Mouse (Mus musculus) heart, postnatal 10 days (tissue): ENCODE measurements around the gene Gm5128. TPM values are rescaled to one million over a fixed set of nuclear protein-coding genes. Genes with fewer than 3 reads are reported as not detected.
"Not testable (repeated sequence)": the region's sequence is repeated elsewhere in the genome, so short reads cannot be mapped to it uniquely, and the experiment has no call there.

Source experiments
- DNase-seq, 2 experiments: peaks; one replicate each; pipeline ENCODE4 v3.0.0; 2021
- intact Hi-C: fragments of 180-260 bp; cut with DNase I; formaldehyde crosslinking; loops from one replicate; pipeline ENCODE4 v1.15.1; 2025
- total RNA-seq, 2 experiments: library from RNA; stranded (reverse); gene quantifications; 2 replicates each; pipeline ENCODE4 v1.2.3; 2021

The Gm5128 gene
- not detected for total RNA-seq

DNA sequence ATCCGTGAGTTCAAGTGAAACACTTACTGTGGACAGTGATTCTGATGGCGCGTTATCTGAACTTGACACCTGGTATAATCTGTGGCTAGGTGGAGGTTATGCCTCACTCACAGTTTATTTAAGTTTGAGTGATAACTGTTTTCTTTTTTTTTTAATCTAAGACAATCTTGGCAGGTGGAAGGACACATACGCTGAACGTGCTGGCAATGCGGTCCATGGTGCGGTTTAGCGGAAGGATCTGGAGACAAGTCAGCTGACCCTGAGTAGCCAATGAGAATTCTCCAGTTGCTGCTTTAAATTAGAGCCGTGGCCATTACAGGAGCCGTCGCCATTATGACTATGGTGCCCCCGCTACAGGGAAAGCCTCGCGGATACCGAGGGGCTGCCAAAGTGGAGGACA is at the start of gene Gm5128:
TSS of gene Gm5128 (plus strand) at position 301 of the 400 bp plus-strand sequence.
- intact Hi-C loops, result not testable (repeated sequence)

DNA sequence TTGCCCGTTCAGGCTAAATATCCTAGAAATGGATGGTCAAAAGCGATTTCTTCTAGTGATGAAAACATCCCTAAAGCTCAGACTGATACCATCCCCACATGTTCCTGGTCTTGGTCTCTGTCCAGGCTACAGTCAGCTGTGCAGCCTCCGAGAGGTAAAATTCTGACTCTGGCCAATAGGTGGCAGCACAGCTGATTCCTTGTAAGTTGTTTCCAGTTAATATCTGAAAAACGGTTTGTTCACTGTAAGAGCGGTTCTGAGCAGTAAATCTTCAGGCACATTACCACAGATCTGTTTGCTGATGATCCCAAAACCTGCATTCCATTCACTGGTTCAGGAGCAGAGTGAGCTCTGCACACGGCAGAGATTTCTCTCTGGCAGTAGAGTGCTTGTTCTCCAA is 12.4 kb upstream of the Gm5128 start:
- intact Hi-C loops, DNase-seq: not testable (repeated sequence)

More for the DNA sequence above, at the start of gene Gm5128:
- not testable (repeated sequence) for DNase-seq

DNA sequence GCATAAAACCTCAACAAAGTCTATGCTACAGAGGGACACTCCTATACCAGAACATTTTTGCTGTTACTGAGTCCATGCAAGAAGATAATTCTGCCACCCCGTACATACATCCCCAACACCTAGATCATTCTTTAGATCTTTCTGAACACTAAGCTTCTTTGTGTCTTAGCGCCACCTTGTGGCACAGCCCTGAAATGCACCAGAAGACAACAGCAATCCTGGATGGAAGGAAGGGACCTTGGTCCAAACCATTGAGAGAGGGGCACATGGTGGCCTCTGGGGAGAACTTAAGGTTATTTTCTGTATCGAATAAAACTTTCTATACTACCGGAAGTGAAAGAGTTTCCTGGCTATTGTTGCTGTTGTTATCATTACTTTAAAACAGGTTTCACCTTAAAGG is 11.1 kb upstream of the Gm5128 start:
- intact Hi-C loops, result not testable (repeated sequence)

DNA sequence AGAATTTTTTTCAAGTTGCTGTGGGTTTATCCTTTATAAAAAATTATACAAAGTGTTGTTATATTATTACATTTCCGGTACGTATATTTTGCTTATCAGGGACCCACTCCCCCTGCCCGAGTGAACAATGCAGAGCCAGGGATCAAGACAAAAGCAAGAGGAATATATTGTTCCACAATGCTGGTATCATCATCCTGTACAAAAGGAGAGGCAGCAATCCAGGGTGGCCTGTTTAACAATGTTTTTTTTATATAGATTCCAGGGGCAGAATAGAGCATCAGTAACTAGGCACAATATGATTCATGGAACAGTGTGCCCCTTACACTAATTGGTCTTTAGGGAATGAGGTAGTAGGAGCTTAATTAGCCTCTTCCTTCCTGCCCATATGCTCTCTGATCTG is 30.5 kb downstream of the Gm5128 start:
- DNase-seq, intact Hi-C loops: not testable (repeated sequence)

More for the DNA sequence above, 11.1 kb upstream of the Gm5128 start:
- not testable (repeated sequence) for DNase-seq

DNA sequence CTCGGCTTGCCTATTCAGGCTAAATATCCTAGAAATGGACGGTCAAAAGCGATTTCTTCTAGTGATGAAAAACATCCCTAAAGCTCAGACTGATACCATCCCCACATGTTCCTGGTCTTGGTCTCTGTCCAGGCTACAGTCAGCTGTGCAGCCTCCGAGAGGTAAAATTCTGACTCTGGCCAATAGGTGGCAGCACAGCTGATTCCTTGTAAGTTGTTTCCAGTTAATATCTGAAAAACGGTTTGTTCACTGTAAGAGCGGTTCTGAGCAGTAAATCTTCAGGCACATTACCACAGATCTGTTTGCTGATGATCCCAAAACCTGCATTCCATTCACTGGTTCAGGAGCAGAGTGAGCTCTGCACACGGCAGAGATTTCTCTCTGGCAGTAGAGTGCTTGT is 48.1 kb downstream of the Gm5128 start:
- DNase-seq, intact Hi-C loops: not testable (repeated sequence)

DNA sequence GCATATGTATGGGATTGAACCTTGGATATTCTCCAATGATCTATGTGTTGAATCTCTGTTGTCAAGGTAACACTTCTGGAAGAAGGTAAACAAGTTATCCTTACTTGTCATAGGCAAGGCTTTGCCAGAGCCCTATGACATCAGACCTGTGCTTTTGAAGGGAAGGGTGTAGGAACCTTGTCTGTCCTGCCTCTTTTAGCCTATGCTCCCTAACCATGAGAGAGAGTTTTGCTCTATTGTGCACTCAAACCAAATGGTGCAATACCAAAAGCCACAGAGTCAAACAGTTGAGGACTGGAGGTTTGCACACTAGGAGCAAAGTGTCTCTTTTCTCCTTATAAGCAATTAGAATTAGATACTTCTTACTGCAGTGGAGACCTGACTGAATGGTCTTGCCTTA is 48.7 kb downstream of the Gm5128 start:
- intact Hi-C loops, DNase-seq: not testable (repeated sequence)

DNA sequence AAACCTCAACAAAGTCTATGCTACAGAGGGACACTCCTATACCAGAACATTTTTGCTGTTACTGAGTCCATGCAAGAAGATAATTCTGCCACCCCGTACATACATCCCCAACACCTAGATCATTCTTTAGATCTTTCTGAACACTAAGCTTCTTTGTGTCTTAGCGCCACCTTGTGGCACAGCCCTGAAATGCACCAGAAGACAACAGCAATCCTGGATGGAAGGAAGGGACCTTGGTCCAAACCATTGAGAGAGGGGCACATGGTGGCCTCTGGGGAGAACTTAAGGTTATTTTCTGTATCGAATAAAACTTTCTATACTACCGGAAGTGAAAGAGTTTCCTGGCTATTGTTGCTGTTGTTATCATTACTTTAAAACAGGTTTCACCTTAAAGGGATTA is 49.4 kb downstream of the Gm5128 start:
- DNase-seq, intact Hi-C loops: not testable (repeated sequence)

Other genes with a start within 250 kb of the Gm5128 start
- gene Gm15023, start 195.7 kb upstream of the Gm5128 start, total RNA-seq, result not detected
- under 1 TPM; 0.34 to 0.57 TPM for gene Tceal6, start 162.6 kb upstream of the Gm5128 start, total RNA-seq
- not detected for gene Pramel3, start 71.0 kb upstream of the Gm5128 start, total RNA-seq
- not detected for gene Gm7903, start 60.6 kb downstream of the Gm5128 start, total RNA-seq
- not detected for gene AV320801, start 121.3 kb downstream of the Gm5128 start, total RNA-seq
- gene Nxf7, start 225.5 kb downstream of the Gm5128 start, total RNA-seq, result under 1 TPM in 1 of 2 experiments, not detected in 1; 0.34 TPM